Mouse (Mus musculus) lung, postnatal 0 days (tissue): ENCODE measurements around the gene Syt5.

ENCODE experiments used
- CTCF ChIP-seq: IDR thresholded peaks from 2 replicates; pipeline ENCODE4 v1.5.1; 2016; ENCODE audit warnings: antibody characterized with exemption, mild to moderate bottlenecking
- EP300 ChIP-seq: IDR thresholded peaks from 2 replicates; pipeline ENCODE4 v1.6.1; 2016; ENCODE audit warnings: antibody characterized with exemption, mild to moderate bottlenecking, control low read depth

GRCm38 (mm10) chr7:4539019-4539418, 8.3 kb downstream of the Syt5 start:
- no peak for TF ChIP-seq CTCF
- TF ChIP-seq EP300: no peak
